Mouse (Mus musculus) heart, embryonic 14.5 days (tissue): ENCODE data around the gene Mfsd2b. TPM values are rescaled to one million over a fixed set of nuclear protein-coding genes. Genes with fewer than 3 reads are reported as not detected.

Experiments used
- ATAC-seq: fragments of 200-750 bp; cut with Nextera tagmentation; 2 replicates; pipeline ENCODE4 v1.8.0; 2017; ENCODE audit warnings: low read depth, moderate TSS enrichment; ENCODE audit not compliant: insufficient number of reproducible peaks, insufficient read depth, low FRiP score
- H3K27ac ChIP-seq, 2 experiments: fragments of 200-500 bp in 1 of 2; fragments of 300-500 bp in 1 of 2; sonication (generic) in 1 of 2; replicated peaks in 1 of 2; 2 replicates each; pipeline ENCODE4 v1.5.1; 2012 to 2014; ENCODE audit warnings: low read depth in 2 of 2, low read length in 2 of 2, control low read depth in 1 of 2, mild to moderate bottlenecking in 1 of 2, mixed read lengths in 1 of 2; ENCODE audit not compliant: control insufficient read depth in 1 of 2, insufficient read depth in 1 of 2
- H3K27me3 ChIP-seq: fragments of 300-500 bp; sonication (generic); 2 replicates; pipeline ENCODE4 v1.6.1; 2014; ENCODE audit warnings: mild to moderate bottlenecking, low read length, control low read depth; ENCODE audit not compliant: control insufficient read depth, insufficient read depth
- H3K36me3 ChIP-seq: fragments of 300-500 bp; sonication (generic); 2 replicates; pipeline ENCODE4 v1.6.1; 2014; ENCODE audit warnings: mild to moderate bottlenecking, control low read depth, low read length, mixed read lengths; ENCODE audit not compliant: control insufficient read depth, insufficient read depth
- H3K4me1 ChIP-seq, 2 experiments: fragments of 200-500 bp in 1 of 2; fragments of 300-500 bp in 1 of 2; sonication (generic) in 1 of 2; 2 replicates each; pipeline ENCODE4 v1.6.1; 2012 to 2014; ENCODE audit warnings: low read length in 2 of 2, control low read depth in 1 of 2, mixed read lengths in 1 of 2; ENCODE audit not compliant: control insufficient read depth in 2 of 2, insufficient read depth in 2 of 2
- H3K4me2 ChIP-seq: fragments of 300-500 bp; sonication (generic); 2 replicates; pipeline ENCODE4 v1.6.1; 2014; ENCODE audit warnings: mild to moderate bottlenecking, low read length
- H3K4me3 ChIP-seq, 2 experiments: fragments of 200-500 bp in 1 of 2; fragments of 300-500 bp in 1 of 2; sonication (generic) in 1 of 2; 2 replicates each; pipeline ENCODE4 v1.5.1; 2012 to 2014; ENCODE audit warnings: low read length in 2 of 2, mild to moderate bottlenecking in 2 of 2, control low read depth in 1 of 2, low read depth in 1 of 2, moderate library complexity in 1 of 2; ENCODE audit not compliant: control insufficient read depth in 1 of 2, insufficient read depth in 1 of 2
- H3K9ac ChIP-seq: fragments of 300-500 bp; sonication (generic); 2 replicates; pipeline ENCODE4 v1.6.1; 2014; ENCODE audit warnings: mild to moderate bottlenecking, low read length
- H3K9me3 ChIP-seq: fragments of 300-500 bp; sonication (generic); 2 replicates; pipeline ENCODE4 v1.6.1; 2016; ENCODE audit warnings: low read length, control low read depth; ENCODE audit not compliant: control insufficient read depth
- WGBS: fragments of 180-500 bp; shearing (Covaris S2); extraction: QIAGEN DNeasy Blood & Tissue Kit; methylation state at CpG from one replicate; pipeline ENCODE4 v1.1.7; 2014; 5-methylcytosine and 5-hydroxymethylcytosine counted together
- polyA plus RNA-seq: library from polyadenylated mRNA; unstranded; fragments of >200 nt; fragmentation: Nextera tagmentation; extraction: Ambion mirVana; gene quantifications from 2 replicates; pipeline ENCODE4 v1.2.1, GENCODE M21; 2014

Gene Mfsd2b
- polyA plus RNA-seq, 1 experiment from 2014 or later = 1.8 TPM

DNA sequence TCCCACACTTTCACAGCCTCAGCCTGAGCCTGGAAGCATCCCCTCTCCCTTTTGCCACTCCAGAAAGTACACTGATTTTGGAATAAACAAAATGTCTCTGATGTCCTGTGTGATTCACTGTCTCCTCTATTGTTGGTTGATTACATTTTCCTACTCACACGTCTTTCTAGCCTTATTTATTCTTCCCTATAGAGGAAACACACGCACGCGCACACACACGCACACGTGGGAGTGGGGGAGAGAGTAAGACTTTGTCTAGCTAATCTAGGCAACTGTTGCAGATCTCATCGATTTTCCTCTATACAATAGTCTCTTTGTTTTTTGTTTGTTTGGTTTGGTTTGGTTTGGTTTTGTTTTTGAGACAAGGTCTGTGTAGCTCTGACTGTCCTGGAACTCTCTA, 34.2 kb upstream of the Mfsd2b start:
- ATAC-seq = no peak
- Histone ChIP-seq H3K4me3 (no peak overlapping the region), H3K36me3 (no peaks in the 10 kb centered on the region), H3K27ac (no peak overlapping the region), H3K9ac (no peak overlapping the region), H3K4me2 (no peak overlapping the region), H3K27me3 (no peaks in the 10 kb centered on the region), H3K4me1 (no peaks in the 10 kb centered on the region), H3K9me3 (no peaks in the 10 kb centered on the region)
- 92% methylated on average over 7 of the region's 7 CpGs for WGBS

GRCm38 (mm10) chr12:4906951-4907906, 33.1 kb upstream of the Mfsd2b start, which contains the start of gene Ubxn2a:
Gene Ubxn2a, minus strand, starts transcription at chr12:4907705.
- ATAC-seq = peak; percentile 94
- WGBS = under 1% methylated on average over 121 of the region's 125 CpGs
- no peaks in the 10 kb centered on the region for H3K36me3 ChIP-seq

GRCm38 (mm10) chr12:4906476-4906875, 32.3 kb upstream of the Mfsd2b start:
- no peaks in the 10 kb centered on the region for H3K9me3 ChIP-seq
- WGBS = 46% methylated on average over 7 of the region's 7 CpGs

More at GRCm38 (mm10) chr12:4906951-4907906, 33.1 kb upstream of the Mfsd2b start, which contains the start of gene Ubxn2a:
- H3K4me2 ChIP-seq = peak within 1 kb of the TSS; percentile 90
- H3K9ac ChIP-seq = peak within 1 kb of the TSS; percentile 89
- no peaks in the 10 kb centered on the region for H3K4me1 ChIP-seq
- H3K4me3 ChIP-seq = peak within 1 kb of the TSS; percentile 75 to 86
- H3K9me3 ChIP-seq = no peaks in the 10 kb centered on the region
- peak within 1 kb of the TSS; percentile 85 to 86 for H3K27ac ChIP-seq
- H3K27me3 ChIP-seq = no peaks in the 10 kb centered on the region

DNA sequence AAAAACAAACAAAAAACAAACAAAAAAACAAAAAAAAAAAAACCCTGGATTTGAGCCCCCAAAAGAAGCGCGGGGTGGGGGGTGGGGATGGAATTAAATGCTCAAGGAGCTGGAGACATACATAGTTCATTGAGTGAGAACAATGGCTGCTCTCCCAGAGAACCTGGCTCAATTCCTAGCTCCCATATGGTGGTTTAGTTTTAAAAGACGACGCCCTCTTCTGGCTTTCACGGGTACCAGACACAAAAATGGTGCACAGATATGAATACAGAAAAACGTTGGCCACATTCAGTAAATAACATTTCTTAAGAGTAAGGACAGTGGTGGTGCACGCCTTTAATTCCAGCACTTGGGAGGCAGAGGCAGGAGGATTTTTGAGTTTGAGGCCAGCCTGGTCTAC, 31.8 kb upstream of the Mfsd2b start:
- ATAC-seq = no peak
- Histone ChIP-seq H3K4me3 (no peak overlapping the region), H3K36me3 (peaks cover 10% of the 10 kb centered on the region), H3K9me3 (no peaks in the 10 kb centered on the region), H3K9ac (no peak overlapping the region), H3K27ac (no peak overlapping the region), H3K4me1 (no peaks in the 10 kb centered on the region), H3K27me3 (no peaks in the 10 kb centered on the region), H3K4me2 (no peak overlapping the region)
- 78% methylated on average over 7 of the region's 7 CpGs for WGBS

More at GRCm38 (mm10) chr12:4906476-4906875, 32.3 kb upstream of the Mfsd2b start:
- Histone ChIP-seq H3K4me1 (no peaks in the 10 kb centered on the region), H3K27ac (peak overlapping the region in 1 of 2 experiments; percentile 86; a peak in 1 of 4 replicates), H3K4me3 (peak overlapping the region; percentile 75 to 86), H3K9ac (peak overlapping the region; percentile 89), H3K36me3 (peaks cover 5% of the 10 kb centered on the region), H3K4me2 (peak overlapping the region; percentile 90), H3K27me3 (no peaks in the 10 kb centered on the region)
- ATAC-seq = no peak

- no peaks in the 10 kb centered on the region for H3K9me3 ChIP-seq
- no peaks in the 10 kb centered on the region for H3K4me1 ChIP-seq
- no peak overlapping the region for H3K4me2 ChIP-seq
- no peak overlapping the region for H3K27ac ChIP-seq
- H3K9ac ChIP-seq = no peak overlapping the region
- H3K4me3 ChIP-seq = no peak overlapping the region
- peaks cover 20% of the 10 kb centered on the region for H3K36me3 ChIP-seq
- H3K27me3 ChIP-seq = no peaks in the 10 kb centered on the region
- 87% methylated on average over 5 of the region's 5 CpGs for WGBS
- ATAC-seq = no peak
Measured at GRCm38 (mm10) chr12:4898024-4898423, 23.9 kb upstream of the Mfsd2b start.

- H3K4me1 ChIP-seq = peaks cover 0 to 10% of the 10 kb centered on the region in 2 experiments; a peak in 2 of 4 replicates
- no peaks in the 10 kb centered on the region for H3K27me3 ChIP-seq
- 78% methylated on average over 1 of the region's 1 CpGs for WGBS
- no peak overlapping the region for H3K4me2 ChIP-seq
- no peak overlapping the region for H3K27ac ChIP-seq
- no peaks in the 10 kb centered on the region for H3K9me3 ChIP-seq
- H3K4me3 ChIP-seq = no peak overlapping the region
- ATAC-seq = no peak
- H3K9ac ChIP-seq = no peak overlapping the region
- peaks cover 31% of the 10 kb centered on the region for H3K36me3 ChIP-seq
Measured at GRCm38 (mm10) chr12:4889891-4890290, 15.7 kb upstream of the Mfsd2b start.

DNA sequence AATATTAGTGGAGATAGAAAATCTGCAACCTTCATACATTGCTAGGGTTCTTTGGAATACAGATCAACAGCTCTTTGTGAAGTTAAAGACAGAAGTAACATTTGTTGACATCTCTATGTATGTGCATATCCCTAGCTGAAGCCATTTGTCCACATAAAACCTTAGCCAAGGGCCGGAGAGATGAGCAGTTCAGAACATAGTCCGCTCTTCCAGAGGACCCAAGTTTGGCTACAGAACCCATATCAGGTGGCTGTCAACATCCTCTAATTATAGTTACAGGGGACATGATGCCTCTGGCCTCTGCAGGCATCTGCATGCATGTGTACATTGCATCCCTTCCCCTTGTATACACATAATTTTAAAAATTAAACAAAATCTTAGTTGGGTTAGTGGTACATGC, 15.1 kb upstream of the Mfsd2b start:
- Histone ChIP-seq H3K9ac (no peak overlapping the region), H3K27ac (no peak overlapping the region), H3K27me3 (no peaks in the 10 kb centered on the region), H3K36me3 (peaks cover 29% of the 10 kb centered on the region), H3K4me2 (no peak overlapping the region), H3K9me3 (no peaks in the 10 kb centered on the region), H3K4me3 (no peak overlapping the region), H3K4me1 (peaks cover 0 to 10% of the 10 kb centered on the region in 2 experiments; a peak in 2 of 4 replicates)
- no peak for ATAC-seq
- WGBS = 47% methylated on average over 2 of the region's 2 CpGs
